Mouse (Mus musculus): ENCODE results near the gene Ski.
"Not testable (repeated sequence)": the region's sequence is repeated elsewhere in the genome, so short reads cannot be mapped to it uniquely, and the experiment has no call there.

The Ski gene

DNA sequence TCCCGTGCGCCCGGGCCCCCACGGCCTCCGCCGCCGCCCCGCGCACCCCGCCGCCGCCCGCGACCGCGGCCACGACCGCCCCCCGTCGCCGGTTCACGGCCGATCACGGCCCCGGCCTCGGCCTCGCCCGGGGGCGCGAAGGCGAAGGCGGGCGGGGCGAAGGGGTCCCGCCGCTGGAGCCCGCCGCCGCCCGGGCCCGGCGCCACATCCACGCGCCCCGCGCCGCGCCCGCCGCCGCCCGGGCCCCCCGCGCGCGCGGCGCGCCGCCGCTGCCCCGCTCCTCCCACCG lies at the start of gene Ski:
Gene Ski, minus strand, starts transcription at position 41 of the 289 bp plus-strand sequence.
- DNase-seq, result no peak

DNA sequence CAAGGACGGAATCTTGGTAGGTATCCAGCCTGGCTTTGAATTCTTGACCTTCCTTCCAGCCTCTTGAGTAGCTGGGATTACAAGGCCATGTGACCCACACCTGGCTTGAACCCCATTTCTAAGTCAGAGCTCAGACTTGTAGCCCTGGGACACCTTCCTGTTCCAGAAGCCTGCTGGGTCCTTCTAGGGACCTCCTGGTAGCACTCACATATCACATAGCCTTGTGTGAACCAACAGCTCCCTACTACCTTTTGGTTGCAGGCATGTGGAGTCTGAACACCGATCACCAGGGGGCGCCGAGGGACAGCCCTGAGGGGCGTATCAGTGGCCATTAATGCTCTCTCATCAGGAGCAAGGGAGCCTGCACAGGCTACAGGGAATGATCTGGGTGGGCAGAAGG lies 46.0 kb upstream of the Ski start:
- DNase-seq, result peak; percentile 94

DNA sequence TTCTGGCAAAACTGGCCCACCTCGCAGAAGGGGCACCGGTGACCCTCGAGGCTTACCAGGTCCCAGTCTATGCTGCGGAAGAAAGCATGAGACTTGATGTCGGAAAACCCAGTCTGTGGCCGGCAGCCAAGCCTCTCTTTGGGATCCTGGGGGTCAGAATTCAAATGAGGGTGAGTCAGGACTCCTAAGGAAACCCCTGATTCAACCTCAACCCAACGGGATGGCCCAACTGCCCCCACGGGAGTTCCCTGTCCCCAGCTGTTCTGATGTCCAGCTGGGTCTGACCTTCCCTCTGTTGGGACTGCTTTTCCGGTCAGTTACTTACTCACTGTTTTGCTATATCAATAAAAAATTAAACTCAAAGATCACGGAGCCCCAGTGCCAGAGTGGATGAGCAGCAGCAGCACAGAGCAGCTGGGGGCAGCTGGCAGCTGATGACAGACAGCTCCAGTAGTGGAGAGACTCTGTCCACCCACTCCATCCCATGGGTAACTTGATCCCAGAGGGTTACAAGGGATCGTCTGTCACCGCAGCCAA lies 45.3 kb upstream of the Ski start:
- DNase-seq, result peak; percentile 96

DNA sequence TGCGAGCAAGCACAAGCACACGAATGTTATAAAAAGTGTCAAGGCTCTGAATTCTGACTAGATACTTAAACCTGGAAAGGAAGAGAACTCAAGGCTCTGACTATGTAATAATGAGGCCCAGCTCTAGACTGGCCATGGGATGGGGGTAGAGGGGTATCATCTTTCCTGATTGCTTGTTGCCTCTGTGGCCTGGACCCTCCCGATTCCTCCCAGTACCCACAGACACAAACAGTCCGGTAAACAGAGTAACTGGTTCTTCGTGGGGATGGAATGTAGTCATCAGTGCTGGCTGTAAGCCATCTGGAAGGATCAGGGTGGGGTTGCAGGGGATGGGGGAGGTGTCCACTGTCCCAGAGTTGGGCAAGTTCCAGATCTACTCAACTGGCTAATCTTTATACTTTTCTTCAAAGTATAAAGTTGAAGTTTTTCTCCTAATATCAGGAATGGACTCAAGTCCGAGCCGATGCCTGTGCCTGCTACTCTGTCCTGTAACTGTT lies 44.7 kb upstream of the Ski start:
- no peak for DNase-seq

DNA sequence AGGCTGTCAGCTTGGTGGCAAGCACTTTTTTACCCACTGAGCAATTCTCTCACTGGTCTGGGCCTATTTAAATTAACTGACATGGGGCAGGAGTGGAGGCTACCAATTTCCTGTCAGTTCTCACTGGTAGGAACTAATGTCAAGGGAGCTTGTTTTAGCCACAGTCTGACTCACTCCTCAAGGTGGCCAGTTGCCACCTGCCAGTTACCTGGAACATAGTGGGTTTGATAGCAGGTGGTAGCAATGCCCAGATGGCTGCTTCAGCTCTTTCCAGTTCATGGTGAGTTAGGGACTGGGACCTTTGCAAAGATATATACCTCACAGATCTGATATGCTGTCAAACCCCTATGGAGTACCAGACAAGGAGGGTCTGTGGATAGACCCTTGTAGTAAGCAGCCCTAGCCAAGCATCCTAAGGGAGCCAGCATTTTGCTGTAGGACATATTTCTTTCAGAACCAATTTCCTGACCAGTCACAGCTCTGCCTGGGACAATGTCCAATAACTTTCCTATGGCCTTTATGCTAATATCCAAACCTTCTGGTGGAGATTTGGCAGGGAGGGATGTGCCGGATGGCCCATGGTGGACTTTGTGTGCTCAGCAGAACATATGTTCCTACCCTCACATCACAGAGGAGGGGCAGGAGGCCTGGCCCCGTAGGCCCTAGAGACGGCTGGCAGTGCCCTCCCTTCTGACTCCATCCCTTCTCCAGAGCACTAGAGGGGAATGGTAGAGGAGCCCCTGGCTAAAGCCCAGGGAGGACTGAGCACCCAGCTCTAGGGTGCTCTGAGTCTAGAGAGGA lies 42.3 kb upstream of the Ski start:
- no peak for DNase-seq

DNA sequence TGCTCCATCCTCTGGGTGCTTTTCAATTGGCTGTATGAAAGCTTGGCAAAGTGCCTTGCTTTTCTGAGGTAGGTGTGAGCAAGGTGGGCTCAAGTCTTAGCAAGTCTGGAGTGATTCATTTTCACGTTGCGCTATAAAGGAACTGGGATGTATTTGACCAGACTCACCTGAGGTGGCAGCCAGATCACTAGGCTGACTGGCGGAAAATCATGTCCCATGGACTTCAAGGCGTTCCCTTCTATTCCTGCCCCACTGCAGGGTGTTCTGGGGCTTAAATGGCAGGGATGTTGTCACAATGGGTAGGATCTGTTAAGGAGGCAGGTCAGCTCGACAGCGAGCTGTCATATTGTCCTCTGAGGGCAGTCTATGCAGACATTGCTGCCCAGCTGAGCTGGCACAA lies 29.9 kb upstream of the Ski start:
- DNase-seq, result no peak

DNA sequence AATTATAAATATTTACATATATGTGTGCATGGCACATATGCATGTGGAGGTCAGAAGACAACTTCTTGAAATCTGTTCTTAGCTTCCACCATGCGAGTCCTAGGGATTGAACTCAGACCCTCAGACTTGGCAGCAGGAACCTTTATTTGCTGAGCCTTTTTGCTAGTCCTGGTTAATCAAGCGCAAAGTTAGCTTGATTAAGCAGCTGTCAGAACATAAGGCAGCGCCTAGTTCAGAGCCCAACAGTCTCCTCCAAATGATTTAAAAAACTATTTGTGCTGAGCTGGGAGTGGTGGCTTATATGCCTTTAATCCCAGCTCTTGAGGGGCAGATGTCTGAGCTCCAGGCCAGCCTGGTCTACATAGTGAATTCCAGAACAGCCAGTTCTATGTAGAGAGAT lies 28.8 kb upstream of the Ski start:
- no peak for DNase-seq

DNA sequence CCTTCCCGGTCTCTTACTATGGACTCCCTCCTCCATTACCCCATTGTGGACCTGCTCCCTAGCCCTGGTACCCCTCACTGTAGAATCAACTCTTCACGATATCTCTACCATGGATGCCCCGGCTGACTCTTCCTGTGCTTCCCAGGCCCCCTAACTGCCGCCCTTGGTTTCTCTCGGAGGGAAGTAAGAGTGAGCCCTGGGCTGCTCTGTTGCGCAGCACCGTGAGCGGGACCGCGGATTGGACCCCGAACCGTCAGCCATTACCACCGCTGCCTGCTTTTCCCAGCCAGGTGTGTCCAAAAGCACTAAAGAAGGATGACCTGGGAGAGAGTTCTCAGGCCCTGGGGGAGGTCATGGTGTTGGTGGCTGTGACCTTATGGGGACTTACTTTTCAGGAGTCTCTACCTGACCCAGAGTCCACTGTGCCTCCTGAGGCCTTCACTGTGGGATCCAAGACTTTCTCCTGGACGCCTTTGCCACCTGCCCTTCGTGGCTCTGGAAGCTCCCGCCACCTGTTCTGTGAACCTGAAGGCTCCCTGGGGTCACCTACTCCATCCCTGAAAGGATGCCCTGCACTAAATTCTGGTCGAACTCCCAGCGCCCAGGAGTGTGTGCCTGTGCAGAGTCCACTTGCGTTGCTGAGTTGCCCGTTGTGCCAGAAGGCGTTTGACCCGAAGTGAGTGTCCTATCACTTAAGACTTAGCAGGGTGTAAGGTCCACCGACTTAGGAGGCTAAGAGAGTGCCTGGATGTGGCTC lies 28.1 kb upstream of the Ski start:
- peak; percentile 96 for DNase-seq

DNA sequence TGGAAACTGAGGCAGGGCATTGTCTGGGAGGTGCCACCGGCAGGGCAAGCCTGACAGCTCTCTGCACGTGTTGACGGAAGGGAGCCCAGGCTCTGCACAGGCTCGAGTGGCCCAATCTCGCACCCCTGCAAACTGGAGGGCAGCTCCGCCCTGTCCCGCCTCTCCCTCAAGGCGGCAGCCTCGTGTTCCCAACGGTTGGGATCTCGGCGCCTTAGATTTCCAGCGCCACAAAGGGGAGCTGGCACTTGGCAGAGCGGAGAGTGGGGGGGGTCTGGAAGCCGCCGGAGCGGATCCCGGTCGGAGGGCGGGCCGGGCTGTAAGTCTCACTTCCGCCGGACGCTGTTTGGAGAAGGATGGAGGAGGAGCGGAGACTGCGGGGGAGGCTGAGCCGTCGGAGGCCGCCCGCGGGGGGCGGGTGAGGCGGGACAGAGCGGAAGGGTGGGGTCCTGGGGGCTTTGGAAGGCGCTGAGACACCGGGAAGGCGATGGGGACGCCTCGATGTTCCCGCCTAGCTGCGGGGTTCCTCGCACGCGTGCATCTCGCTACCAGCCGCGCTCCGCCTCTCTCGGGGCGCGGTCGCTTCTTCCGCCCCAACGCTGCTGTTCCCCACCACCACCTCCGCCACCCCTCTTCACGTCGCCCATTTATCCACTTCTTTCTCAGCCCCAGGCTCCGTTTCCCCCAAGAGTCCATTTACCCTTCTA lies 27.4 kb upstream of the Ski start, which contains the start of gene Faap20:
Gene Faap20, plus strand, starts transcription at position 155 of the 704 bp plus-strand sequence.
- DNase-seq, result peak; percentile 99

DNA sequence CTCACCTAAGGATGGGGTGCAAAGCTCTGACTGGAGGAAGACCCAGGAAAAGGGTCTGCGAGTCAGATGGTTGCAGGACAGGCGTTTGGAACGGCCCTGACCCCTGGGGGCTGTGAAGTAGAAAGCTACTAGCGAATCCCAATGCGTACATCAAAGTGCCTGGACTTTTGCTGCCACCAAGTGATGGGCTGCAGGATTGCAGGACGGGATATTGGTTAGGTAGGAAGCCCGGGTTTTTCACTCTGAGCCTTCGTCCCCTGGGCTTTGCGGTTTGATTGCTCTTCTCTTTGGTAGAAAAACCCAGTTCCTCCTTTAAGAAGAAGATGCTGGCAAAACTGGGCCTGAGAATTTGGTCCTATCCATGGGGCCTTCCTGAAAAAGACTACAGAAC lies 26.9 kb upstream of the Ski start:
- DNase-seq, result peak; percentile 99

DNA sequence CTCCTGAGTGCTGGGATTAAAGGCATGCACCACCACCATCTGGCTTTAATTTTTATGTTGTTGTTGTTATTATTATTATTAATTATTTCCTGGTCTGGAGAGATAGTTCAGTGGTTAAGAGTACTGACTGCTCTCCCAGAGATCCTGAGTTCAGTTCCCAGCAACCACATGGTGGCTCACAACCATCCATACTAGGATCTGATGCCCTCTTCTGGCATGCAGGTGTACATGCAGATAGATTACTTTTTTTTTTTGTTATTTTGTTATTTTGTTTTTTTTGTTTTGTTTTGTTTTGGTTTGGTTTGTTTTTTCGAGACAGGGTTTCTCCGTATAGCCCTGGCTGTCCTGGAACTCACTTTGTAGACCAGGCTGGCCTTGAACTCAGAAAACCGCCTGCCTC lies 25.7 kb upstream of the Ski start:
- DNase-seq, result not testable (repeated sequence)

DNA sequence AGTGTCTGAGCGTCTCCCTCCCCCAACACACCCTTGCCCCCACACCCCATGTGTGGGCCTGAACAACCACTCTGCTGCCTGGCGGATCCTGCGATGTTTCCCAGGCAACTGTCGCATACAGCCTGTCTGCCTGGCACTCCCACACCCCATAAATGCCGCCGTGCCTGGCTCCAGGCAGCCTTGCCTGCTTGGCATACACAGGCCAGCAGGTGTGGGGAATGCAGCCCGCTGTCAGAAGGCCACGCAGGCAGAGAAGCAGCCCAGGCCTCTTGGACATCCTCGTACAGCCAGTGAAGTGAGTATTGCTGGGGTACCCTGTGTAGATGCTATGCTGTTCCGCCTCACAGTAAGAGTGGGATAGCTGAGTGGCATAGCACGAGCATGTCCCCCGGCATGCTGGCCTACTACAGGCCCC lies 24.3 kb upstream of the Ski start:
- peak; percentile 93 for DNase-seq

DNA sequence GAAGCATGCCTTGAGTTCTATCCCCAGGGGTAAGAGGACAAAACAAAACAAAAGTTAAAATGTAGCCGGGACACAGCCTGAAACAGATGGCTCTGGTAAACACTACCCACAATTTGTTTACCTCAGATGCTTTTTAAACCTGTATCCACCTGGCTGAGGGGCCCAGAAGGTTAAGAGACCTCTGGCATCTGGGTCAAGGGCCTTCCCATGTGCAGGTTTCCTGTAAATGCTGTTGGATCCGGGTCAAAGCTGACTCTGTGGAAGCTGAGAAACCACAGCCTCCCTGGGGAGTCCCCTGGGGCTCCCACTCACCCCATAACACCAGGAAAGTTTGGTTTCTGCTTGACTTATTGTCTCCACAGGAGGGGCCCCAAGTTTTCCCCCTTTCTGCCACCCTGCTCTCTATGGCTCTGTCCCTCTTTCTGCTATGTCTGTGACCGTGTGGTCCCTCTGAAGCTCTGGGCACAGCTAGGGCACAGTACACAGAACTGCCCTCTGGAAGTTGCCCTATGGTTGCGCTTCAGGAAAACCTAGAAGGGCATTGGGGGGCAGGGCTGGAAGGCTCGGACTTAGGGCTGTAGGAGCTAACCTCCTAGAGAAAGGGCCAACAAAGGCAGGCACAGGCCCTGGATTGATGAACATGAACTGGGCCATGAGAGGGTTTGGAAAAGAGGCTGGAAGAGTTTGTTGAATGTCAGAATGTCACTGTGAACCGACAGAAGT lies 23.5 kb upstream of the Ski start:
- DNase-seq, result no peak

DNA sequence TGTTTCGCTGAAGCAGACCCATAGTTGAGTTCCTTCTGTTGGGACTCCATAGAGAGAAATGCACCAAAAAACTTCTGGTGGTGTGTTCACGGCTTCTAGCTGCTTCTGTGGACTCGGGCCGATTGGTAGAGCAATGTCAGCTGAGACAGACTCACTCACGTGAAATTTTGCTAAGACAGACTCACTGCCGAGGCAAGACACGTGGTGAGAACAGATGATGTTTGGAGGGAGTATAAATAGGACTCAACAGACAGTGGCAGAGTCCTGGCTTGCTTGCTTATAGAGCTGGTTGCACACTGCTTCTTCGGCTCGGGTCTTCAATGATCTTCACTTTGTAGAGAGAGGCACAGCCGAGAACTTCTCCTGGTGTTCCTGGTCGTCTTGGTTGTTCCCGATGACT lies 20.8 kb upstream of the Ski start:
- no peak for DNase-seq

DNA sequence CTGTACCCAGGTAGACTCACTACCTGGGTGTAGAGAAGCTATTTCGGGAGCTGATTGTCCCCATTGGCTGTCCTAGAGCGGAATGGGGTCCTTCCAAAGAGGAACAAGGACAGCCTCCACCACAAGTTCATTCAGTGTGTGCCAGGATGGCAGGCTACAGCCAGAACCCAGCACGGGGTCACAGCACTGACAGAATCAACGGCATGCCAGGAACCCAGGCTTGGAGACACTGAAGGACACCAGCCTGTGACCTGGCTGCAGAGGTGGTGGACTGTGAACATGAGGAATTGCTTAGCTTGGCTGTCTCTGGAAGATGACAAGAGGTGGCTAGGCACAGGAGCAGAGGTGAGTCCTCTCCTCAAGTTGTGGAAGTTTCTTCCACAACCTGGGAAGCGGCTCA lies 19.9 kb upstream of the Ski start:
- peak; percentile 95 for DNase-seq

DNA sequence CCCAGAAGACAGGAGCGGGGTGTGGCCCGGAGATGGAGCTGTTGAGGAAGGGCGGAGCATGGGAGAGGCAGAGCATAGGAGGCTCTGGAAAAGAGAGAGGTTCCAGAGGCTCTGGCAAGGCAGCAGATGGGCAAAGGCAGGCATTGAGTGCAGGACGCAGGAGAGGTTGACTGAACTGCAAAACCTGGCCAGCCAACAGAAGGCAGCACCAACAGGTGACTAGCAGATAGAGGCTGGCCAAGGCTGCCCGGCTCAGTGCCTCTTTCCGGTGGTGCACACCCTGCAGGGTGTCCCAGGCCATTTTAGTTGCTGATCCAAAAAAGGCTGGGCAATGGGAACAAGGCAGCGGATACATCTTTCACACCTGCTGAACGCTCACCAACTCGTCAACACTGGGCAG lies 19.4 kb upstream of the Ski start:
- DNase-seq, result peak; percentile 92

DNA sequence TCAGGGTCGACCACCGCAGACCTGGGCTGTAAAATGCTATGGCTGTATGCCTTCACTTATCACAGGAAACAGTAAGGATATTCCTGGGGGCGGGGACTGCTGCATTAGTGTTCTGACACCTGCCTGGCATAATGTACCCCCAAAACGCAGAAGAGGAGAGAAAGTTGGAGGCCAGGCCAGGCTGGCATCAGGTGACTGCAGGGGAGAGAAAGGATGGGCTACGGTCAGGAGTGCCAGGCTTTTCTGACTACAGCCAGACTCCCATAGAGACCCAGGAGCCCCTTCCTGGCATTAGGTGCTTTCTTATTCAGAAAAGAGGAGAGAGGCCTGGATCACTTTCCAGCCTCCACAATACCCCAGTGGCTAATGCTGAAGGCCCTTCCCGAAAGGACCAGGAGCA lies 17.1 kb upstream of the Ski start:
- DNase-seq, result peak; percentile 90

DNA sequence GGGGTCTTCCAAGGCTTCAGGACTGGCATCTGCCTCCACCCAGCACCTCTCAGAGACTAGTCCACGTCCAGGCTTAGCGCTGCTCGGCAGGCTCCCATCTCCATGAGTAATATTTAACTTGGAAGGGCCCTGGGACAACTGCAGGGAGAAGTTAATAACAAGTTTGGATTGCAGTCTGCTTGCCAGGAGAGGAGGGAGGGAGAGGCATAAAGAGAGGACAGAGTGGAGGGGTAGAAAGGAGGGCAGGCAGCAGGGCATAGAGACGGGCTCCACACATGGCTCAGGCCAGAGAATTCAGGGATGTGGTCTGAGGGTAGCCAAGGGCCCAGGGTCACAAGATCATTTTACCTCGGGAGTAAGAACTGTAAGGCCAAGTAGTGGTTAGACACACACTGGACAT lies 15.9 kb upstream of the Ski start:
- peak; percentile 97 for DNase-seq

DNA sequence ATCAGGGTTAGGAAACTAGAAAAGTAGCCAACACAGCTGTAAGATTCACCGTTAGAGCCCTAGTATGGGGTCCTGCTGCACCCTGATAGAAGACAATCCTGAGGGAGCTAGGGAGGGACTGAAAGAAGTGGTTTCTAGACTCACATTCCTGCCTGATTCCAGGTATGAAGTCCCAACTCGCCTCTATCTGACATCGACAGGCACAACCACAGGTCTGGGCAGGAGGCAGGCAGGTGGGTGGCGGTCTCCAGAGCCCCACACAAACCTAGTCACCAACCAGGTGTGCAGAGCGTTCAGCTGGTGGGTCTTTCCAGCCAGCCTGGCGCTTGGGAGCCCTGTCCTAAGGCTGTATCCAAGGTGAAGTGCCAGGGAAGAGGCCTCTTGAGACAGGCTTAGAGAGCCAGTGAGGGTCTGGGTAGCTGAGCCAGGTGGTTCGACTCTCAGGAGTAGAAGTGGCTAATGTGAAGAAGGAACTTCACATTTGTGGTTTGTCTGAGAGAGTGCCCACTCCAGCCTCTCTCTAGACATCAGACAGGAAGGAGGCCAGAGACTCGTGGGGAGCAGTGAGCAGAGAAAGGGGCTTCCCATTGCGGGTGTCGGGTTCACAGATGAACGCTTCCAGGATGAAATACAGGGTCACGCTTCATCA lies 14.5 kb upstream of the Ski start:
- DNase-seq, result peak; percentile 93

DNA sequence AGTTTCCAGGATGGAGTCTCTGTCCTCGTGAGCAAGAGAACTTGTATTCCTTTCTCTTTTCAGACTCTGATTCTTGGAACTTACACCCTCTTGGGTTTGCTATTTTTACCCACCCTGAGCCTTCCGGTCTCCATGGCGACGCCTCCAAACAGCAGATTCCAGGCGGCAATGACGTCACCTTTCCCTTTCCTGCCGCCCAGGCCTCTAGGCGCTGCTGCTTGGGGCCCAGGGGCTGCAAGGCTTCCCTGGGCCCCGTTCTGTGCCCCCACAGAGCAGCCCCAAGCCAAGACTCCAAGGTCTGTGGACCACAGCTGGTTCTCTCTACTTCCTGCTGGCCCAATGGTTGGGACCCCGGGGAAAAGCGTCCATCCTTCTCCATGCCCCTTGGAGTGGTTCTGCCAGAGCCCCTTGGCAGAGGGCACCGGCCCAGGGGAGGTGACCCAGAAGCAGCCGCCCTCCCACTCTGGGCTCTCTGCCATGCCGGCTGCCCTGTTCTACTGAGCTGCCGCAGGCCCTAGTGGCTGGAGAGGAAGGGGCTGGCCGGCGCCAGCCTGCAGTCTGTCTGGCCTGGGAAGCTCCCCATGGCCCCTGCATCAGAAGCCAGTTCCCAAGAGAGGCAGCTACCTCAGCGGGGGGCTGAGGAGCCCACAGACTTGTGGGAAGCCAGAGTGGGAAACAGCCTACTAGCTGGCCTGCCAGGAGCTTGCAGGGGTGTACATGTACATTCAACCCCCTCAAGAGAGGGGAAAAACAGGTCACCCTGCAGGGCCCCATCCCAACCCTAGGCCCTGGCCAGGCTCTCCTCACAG lies 13.1 kb upstream of the Ski start:
- peak; percentile 100 for DNase-seq
